Mouse (Mus musculus) urinary bladder, postnatal 36 days (tissue): ENCODE results near the gene Tyro3.

Source experiments
- DNase-seq, 2 experiments: peaks; one replicate each; pipeline ENCODE4 v3.0.0; 2022; ENCODE audit warnings: low spot score in 2 of 2, mixed read lengths in 1 of 2

Tyro3 gene

GRCm38 (mm10) chr2:119804275-119804628, 6.7 kb downstream of the Tyro3 start:
- DNase-seq: no peak

- DNase-seq: no peak
These were observed 7.2 kb downstream of the Tyro3 start for GRCm38 (mm10) chr2:119804776-119805175.

- DNase-seq: no peak
These were observed 8.0 kb downstream of the Tyro3 start for GRCm38 (mm10) chr2:119805536-119805935.

GRCm38 (mm10) chr2:119808438-119808837, 10.9 kb downstream of the Tyro3 start:
- no peak for DNase-seq

- no peak for DNase-seq
These were observed 11.3 kb downstream of the Tyro3 start for GRCm38 (mm10) chr2:119808881-119809280.

- DNase-seq: no peak
These were observed 13.4 kb downstream of the Tyro3 start for GRCm38 (mm10) chr2:119810890-119811289.

- DNase-seq: no peak
These were observed 14.1 kb downstream of the Tyro3 start for GRCm38 (mm10) chr2:119811490-119812146.

GRCm38 (mm10) chr2:119814376-119814933, 16.9 kb downstream of the Tyro3 start:
- DNase-seq: no peak

- DNase-seq: no peak
These were observed 19.1 kb downstream of the Tyro3 start for GRCm38 (mm10) chr2:119816611-119817010.

GRCm38 (mm10) chr2:119817047-119817446, 19.5 kb downstream of the Tyro3 start:
- no peak for DNase-seq

GRCm38 (mm10) chr2:119818668-119819272, 21.2 kb downstream of the Tyro3 start:
- DNase-seq: peak in 1 of 2 experiments; percentile 52

- no peak for DNase-seq
These were observed 23.6 kb downstream of the Tyro3 start for GRCm38 (mm10) chr2:119821136-119821535.

GRCm38 (mm10) chr2:119830579-119830978, 33.0 kb downstream of the Tyro3 start:
- DNase-seq: no peak

- no peak for DNase-seq
These were observed 36.7 kb downstream of the Tyro3 start for GRCm38 (mm10) chr2:119834231-119834630.

- no peak for DNase-seq
These were observed 40.1 kb downstream of the Tyro3 start for GRCm38 (mm10) chr2:119837616-119838015.

GRCm38 (mm10) chr2:119838363-119839156, 41.0 kb downstream of the Tyro3 start:
- no peak for DNase-seq

GRCm38 (mm10) chr2:119840008-119840407, 42.5 kb downstream of the Tyro3 start:
- DNase-seq: no peak

- DNase-seq: no peak
These were observed 44.5 kb downstream of the Tyro3 start for GRCm38 (mm10) chr2:119842000-119842399.

- no peak for DNase-seq
These were observed 46.0 kb downstream of the Tyro3 start for GRCm38 (mm10) chr2:119843526-119843925.

GRCm38 (mm10) chr2:119845882-119846546, 48.5 kb downstream of the Tyro3 start:
- no peak for DNase-seq

- peak; percentile 1 to 16 for DNase-seq
These were observed 49.4 kb downstream of the Tyro3 start for GRCm38 (mm10) chr2:119846929-119847328.

- no peak for DNase-seq
These were observed 56.3 kb downstream of the Tyro3 start for GRCm38 (mm10) chr2:119853811-119854210.
